Mouse (Mus musculus) intestine, embryonic 14.5 days (tissue): ENCODE measurements around the gene Olfr1148. TPM values are rescaled to one million over a fixed set of nuclear protein-coding genes. Genes with fewer than 3 reads are reported as not detected.

Experiments
- ATAC-seq: fragments of 200-750 bp; cut with Nextera tagmentation; replicated peaks from 2 replicates; pipeline ENCODE4 v1.8.0; 2017; ENCODE audit warnings: low read depth, moderate number of reproducible peaks, moderate TSS enrichment, moderate library complexity; ENCODE audit not compliant: low FRiP score, low TSS enrichment
- DNase-seq: peaks from one replicate; pipeline ENCODE4 v3.0.0-alpha.2; 2018; ENCODE audit warnings: low spot score
- H3K27ac ChIP-seq: fragments of 300-500 bp; sonication (generic); 2 replicates; pipeline ENCODE4 v1.5.1; 2014; ENCODE audit warnings: low read depth, mild to moderate bottlenecking, control low read depth
- H3K27me3 ChIP-seq: fragments of 300-500 bp; sonication (generic); replicated peaks from 2 replicates; pipeline ENCODE4 v1.6.1; 2014; ENCODE audit warnings: low read length, control low read depth; ENCODE audit not compliant: control insufficient read depth, insufficient read depth
- H3K36me3 ChIP-seq: fragments of 300-500 bp; sonication (generic); 2 replicates; pipeline ENCODE4 v1.6.1; 2014; ENCODE audit warnings: low read length, control low read depth; ENCODE audit not compliant: control insufficient read depth, insufficient read depth
- H3K4me1 ChIP-seq: fragments of 300-500 bp; sonication (generic); replicated peaks from 2 replicates; pipeline ENCODE4 v1.6.1; 2014; ENCODE audit warnings: low read length, control low read depth, mixed read lengths; ENCODE audit not compliant: control insufficient read depth, insufficient read depth
- H3K4me2 ChIP-seq: fragments of 300-500 bp; sonication (generic); 2 replicates; pipeline ENCODE4 v1.6.1; 2014; ENCODE audit warnings: low read length
- H3K4me3 ChIP-seq: fragments of 300-500 bp; sonication (generic); 2 replicates; pipeline ENCODE4 v1.5.1; 2014; ENCODE audit warnings: low read depth, low read length, control low read depth, mixed read lengths
- H3K9ac ChIP-seq: fragments of 300-500 bp; sonication (generic); 2 replicates; pipeline ENCODE4 v1.6.1; 2014; ENCODE audit warnings: mild to moderate bottlenecking, low read length
- H3K9me3 ChIP-seq: fragments of 300-500 bp; sonication (generic); 2 replicates; pipeline ENCODE4 v1.6.1; 2016; ENCODE audit warnings: low read length, control low read depth; ENCODE audit not compliant: control insufficient read depth
- WGBS: fragments of 180-500 bp; shearing (Covaris S2); extraction: QIAGEN DNeasy Blood & Tissue Kit; methylation state at CpG from one replicate; pipeline ENCODE4 v1.1.7; 2014; 5-methylcytosine and 5-hydroxymethylcytosine counted together
- polyA plus RNA-seq: library from polyadenylated mRNA; unstranded; fragments of >200 nt; fragmentation: Nextera tagmentation; extraction: Ambion mirVana; gene quantifications from 2 replicates; pipeline ENCODE4 v1.2.1, GENCODE M21; 2014

Olfr1148 gene
- not detected in 2 replicates for polyA plus RNA-seq

- H3K36me3 ChIP-seq: no peaks in the 10 kb centered on the region
- H3K4me3 ChIP-seq: no peak within 1 kb of the TSS
- DNase-seq: no peak
- H3K4me2 ChIP-seq: no peak within 1 kb of the TSS
- no peak within 1 kb of the TSS for H3K27ac ChIP-seq
- ATAC-seq: no peak
- H3K27me3 ChIP-seq: no peaks in the 10 kb centered on the region
- no peak within 1 kb of the TSS for H3K9ac ChIP-seq
- 89% methylated on average over 1 of the region's 1 CpGs for WGBS
- no peaks in the 10 kb centered on the region for H3K4me1 ChIP-seq
- H3K9me3 ChIP-seq: no peaks in the 10 kb centered on the region
These were observed at the start of gene Olfr1148 for GRCm38 (mm10) chr2:87830233-87830632. Gene Olfr1148, plus strand, starts transcription at chr2:87830533.

- Histone ChIP-seq H3K4me3 (no peak within 1 kb of the TSS), H3K9me3 (no peaks in the 10 kb centered on the region), H3K27ac (no peak within 1 kb of the TSS), H3K36me3 (no peaks in the 10 kb centered on the region), H3K4me2 (no peak within 1 kb of the TSS), H3K27me3 (no peaks in the 10 kb centered on the region), H3K4me1 (no peaks in the 10 kb centered on the region), H3K9ac (no peak within 1 kb of the TSS)
- ATAC-seq (no peak), DNase-seq (no peak)
These were observed 30.0 kb upstream of the Olfr1148 start, which contains the start of gene Olfr1143 for GRCm38 (mm10) chr2:87800292-87800691. Gene Olfr1143, plus strand, starts transcription at chr2:87800592.

GRCm38 (mm10) chr2:87809522-87809921 lies 20.8 kb upstream of the Olfr1148 start, which contains the start of gene Olfr1145:
Gene Olfr1145, plus strand, starts transcription at chr2:87809822.
- Histone ChIP-seq H3K4me2 (no peak within 1 kb of the TSS), H3K27me3 (no peaks in the 10 kb centered on the region), H3K9me3 (no peaks in the 10 kb centered on the region), H3K4me3 (no peak within 1 kb of the TSS), H3K9ac (no peak within 1 kb of the TSS), H3K36me3 (no peaks in the 10 kb centered on the region), H3K4me1 (no peaks in the 10 kb centered on the region), H3K27ac (no peak within 1 kb of the TSS)
- 78% methylated on average over 1 of the region's 1 CpGs for WGBS
- ATAC-seq (no peak), DNase-seq (no peak)

DNA sequence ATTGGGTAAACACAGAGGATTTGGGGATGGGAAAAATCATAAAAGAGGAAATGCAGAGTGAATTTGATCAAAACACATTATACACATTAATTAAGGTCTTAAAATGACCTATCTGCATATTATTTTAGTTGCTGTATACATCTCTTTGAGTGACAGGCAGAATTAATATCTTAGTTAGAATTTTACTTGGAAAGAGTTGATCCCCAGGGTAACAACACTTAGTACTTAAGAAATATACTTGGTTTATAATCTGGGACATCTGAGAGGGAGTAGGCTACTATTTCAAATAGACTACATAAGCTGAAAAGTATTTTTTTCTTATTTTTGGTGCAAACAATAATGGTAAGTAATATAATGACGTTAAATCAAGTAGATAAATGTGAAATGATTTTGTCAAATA lies 13.4 kb downstream of the Olfr1148 start, which contains the start of gene Olfr1150-ps1:
TSS of gene Olfr1150-ps1 (plus strand) at position 301 of the 400 bp plus-strand sequence.
- Histone ChIP-seq H3K36me3 (no peaks in the 10 kb centered on the region), H3K27me3 (no peaks in the 10 kb centered on the region), H3K9ac (no peak within 1 kb of the TSS), H3K4me1 (no peaks in the 10 kb centered on the region), H3K4me3 (no peak within 1 kb of the TSS), H3K9me3 (no peaks in the 10 kb centered on the region), H3K27ac (no peak within 1 kb of the TSS), H3K4me2 (no peak within 1 kb of the TSS)
- 93% methylated on average over 1 of the region's 1 CpGs for WGBS
- DNase-seq (no peak), ATAC-seq (no peak)

- no peak within 1 kb of the TSS for H3K9ac ChIP-seq
- no peak within 1 kb of the TSS for H3K27ac ChIP-seq
- WGBS: 95% methylated on average over 1 of the region's 1 CpGs
These were observed 25.2 kb downstream of the Olfr1148 start, which contains the start of gene Olfr1151 for GRCm38 (mm10) chr2:87855562-87855961. Gene Olfr1151, plus strand, starts transcription at chr2:87855862.

DNA sequence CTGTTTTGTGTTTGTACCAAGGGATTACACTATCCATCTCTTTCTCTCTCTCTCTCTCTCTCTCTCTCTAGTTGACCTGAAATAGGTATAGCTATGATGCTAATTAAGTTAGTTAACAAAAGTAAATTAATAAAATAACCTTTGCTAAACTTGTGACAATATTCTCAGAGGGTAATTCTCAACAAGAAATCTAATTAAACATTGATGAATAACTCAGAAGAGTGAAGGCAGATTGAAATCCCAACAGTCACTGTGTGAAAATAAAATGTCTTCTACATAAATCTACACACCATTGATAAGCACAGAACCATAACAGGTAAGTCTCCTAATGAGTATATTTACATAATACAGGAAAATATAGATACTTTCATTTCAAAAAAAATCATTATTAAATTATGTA lies 35.9 kb downstream of the Olfr1148 start, which contains the start of gene Olfr1152:
TSS of gene Olfr1152 (plus strand) at position 301 of the 400 bp plus-strand sequence.
- no peaks in the 10 kb centered on the region for H3K4me1 ChIP-seq
- no peaks in the 10 kb centered on the region for H3K27me3 ChIP-seq
- H3K4me2 ChIP-seq: no peak within 1 kb of the TSS
- H3K36me3 ChIP-seq: no peaks in the 10 kb centered on the region
- no peak within 1 kb of the TSS for H3K4me3 ChIP-seq
- ATAC-seq: no peak
- no peak for DNase-seq
- H3K27ac ChIP-seq: no peak within 1 kb of the TSS
- no peak within 1 kb of the TSS for H3K9ac ChIP-seq
- H3K9me3 ChIP-seq: no peaks in the 10 kb centered on the region

More at GRCm38 (mm10) chr2:87855562-87855961, 25.2 kb downstream of the Olfr1148 start, which contains the start of gene Olfr1151:
- Histone ChIP-seq H3K4me2 (no peak within 1 kb of the TSS), H3K36me3 (no peaks in the 10 kb centered on the region), H3K4me1 (no peaks in the 10 kb centered on the region), H3K9me3 (no peaks in the 10 kb centered on the region), H3K27me3 (no peaks in the 10 kb centered on the region), H3K4me3 (no peak within 1 kb of the TSS)
- no peak for ATAC-seq
- no peak for DNase-seq

Other genes starting within 250 kb of the Olfr1148 start
- not detected in 2 replicates for gene Olfr1130, start 224.3 kb upstream of the Olfr1148 start, polyA plus RNA-seq
- not detected in 2 replicates for gene Olfr1131, start 203.4 kb upstream of the Olfr1148 start, polyA plus RNA-seq
- not detected in 2 replicates for gene Olfr1132, start 193.0 kb upstream of the Olfr1148 start, polyA plus RNA-seq
- not detected in 2 replicates for gene Olfr1133, start 183.2 kb upstream of the Olfr1148 start, polyA plus RNA-seq
- not detected in 2 replicates for gene Olfr1134, start 172.1 kb upstream of the Olfr1148 start, polyA plus RNA-seq
- gene Olfr1135, start 156.9 kb upstream of the Olfr1148 start, polyA plus RNA-seq: not detected in 2 replicates
- gene Olfr1136, start 136.6 kb upstream of the Olfr1148 start, polyA plus RNA-seq: not detected in 2 replicates
- not detected in 2 replicates for gene Olfr1137, start 117.4 kb upstream of the Olfr1148 start, polyA plus RNA-seq
- gene Olfr1138, start 90.6 kb upstream of the Olfr1148 start, polyA plus RNA-seq: not detected in 2 replicates
- not detected in 2 replicates for gene Olfr1140, start 86.8 kb upstream of the Olfr1148 start, polyA plus RNA-seq
- not detected in 2 replicates for gene Olfr1141, start 76.5 kb upstream of the Olfr1148 start, polyA plus RNA-seq
- not detected in 2 replicates for gene Olfr152, start 51.0 kb upstream of the Olfr1148 start, polyA plus RNA-seq
- gene Olfr1143, start 29.9 kb upstream of the Olfr1148 start, polyA plus RNA-seq: not detected in 2 replicates
- not detected in 2 replicates for gene Olfr1145, start 20.7 kb upstream of the Olfr1148 start, polyA plus RNA-seq
- not detected in 2 replicates for gene Olfr1150-ps1, start 13.5 kb downstream of the Olfr1148 start, polyA plus RNA-seq
- not detected in 2 replicates for gene Olfr1151, start 25.3 kb downstream of the Olfr1148 start, polyA plus RNA-seq
- not detected in 2 replicates for gene Olfr1152, start 36.0 kb downstream of the Olfr1148 start, polyA plus RNA-seq
- not detected in 2 replicates for gene Olfr1153, start 64.4 kb downstream of the Olfr1148 start, polyA plus RNA-seq
- gene Olfr1154, start 74.6 kb downstream of the Olfr1148 start, polyA plus RNA-seq: not detected in 2 replicates
- gene Olfr1155, start 114.6 kb downstream of the Olfr1148 start, polyA plus RNA-seq: not detected in 2 replicates
- not detected in 2 replicates for gene Olfr1156, start 122.6 kb downstream of the Olfr1148 start, polyA plus RNA-seq
- gene Olfr1157, start 137.8 kb downstream of the Olfr1148 start, polyA plus RNA-seq: not detected in 2 replicates
- not detected in 2 replicates for gene Olfr74, start 144.1 kb downstream of the Olfr1148 start, polyA plus RNA-seq
- gene Olfr1158, start 159.6 kb downstream of the Olfr1148 start, polyA plus RNA-seq: not detected in 2 replicates
- not detected in 2 replicates for gene Olfr1160, start 177.7 kb downstream of the Olfr1148 start, polyA plus RNA-seq
- not detected in 2 replicates for gene Olfr1161, start 192.2 kb downstream of the Olfr1148 start, polyA plus RNA-seq
- gene Olfr73, start 207.2 kb downstream of the Olfr1148 start, polyA plus RNA-seq: not detected in 2 replicates
- not detected in 2 replicates for gene Olfr1162, start 220.6 kb downstream of the Olfr1148 start, polyA plus RNA-seq
- gene Olfr1163, start 241.3 kb downstream of the Olfr1148 start, polyA plus RNA-seq: not detected in 2 replicates